Mouse (Mus musculus): Measurements from ENCODE around the gene Crlf3. TPM values are rescaled to one million over a fixed set of nuclear protein-coding genes. Genes with fewer than 3 reads are reported as not detected.
"Not testable (repeated sequence)": the region's sequence is repeated elsewhere in the genome, so short reads cannot be mapped to it uniquely, and the experiment has no call there.

Crlf3 gene
- total and polyA plus RNA-seq, 3 experiments: 67.6 to 257 (median 132) TPM

- TF ChIP-seq GATA2 (IDR thresholded peaks at IDR 0.05; ENCODE audit: borderline replicate concordance, low read depth, low read length) (no peak), CTCF (IDR thresholded peaks at IDR 0.05; ENCODE audit: low read depth, low read length) (no peak), POLR2AphosphoS5 (IDR thresholded peaks at IDR 0.05; ENCODE audit: insufficient replicate concordance, low read depth, low read length) (no peak), GATA1 (IDR thresholded peaks at IDR 0.05; ENCODE audit: borderline replicate concordance, low read length) (no peak), TAL1 (conservative IDR thresholded peaks at IDR 0.05; ENCODE audit: low read depth, low read length) (no peak)
- no peak for ATAC-seq (ENCODE audit: extremely low read depth, insufficient number of reproducible peaks, low FRiP score, poor library complexity, severe bottlenecking)
- H3K27me3 ChIP-seq (ENCODE audit: insufficient read depth, low read length): no peaks in the 10 kb centered on the region
- no peak for DNase-seq (ENCODE audit: low spot score)
- no peaks in the 10 kb centered on the region for H3K9me3 ChIP-seq (replicated peaks)
- H3K4me1 ChIP-seq (ENCODE audit: insufficient read depth, low read depth, low read length): peaks cover 66% of the 10 kb centered on the region
- H3K4me3 ChIP-seq (ENCODE audit: low read depth, low read length): no peak overlapping the region
- peaks cover 71% of the 10 kb centered on the region for H3K36me3 ChIP-seq (replicated peaks)
These were observed 9.8 kb downstream of the Crlf3 start for GRCm38 (mm10) chr11:80071039-80071438.

- Histone ChIP-seq H3K36me3 (replicated peaks) (peaks cover 73% of the 10 kb centered on the region), H3K27me3 (ENCODE audit: insufficient read depth, low read length) (no peaks in the 10 kb centered on the region), H3K4me3 (ENCODE audit: low read depth, low read length) (no peak overlapping the region), H3K4me1 (ENCODE audit: insufficient read depth, low read depth, low read length) (peaks cover 63% of the 10 kb centered on the region), H3K9me3 (replicated peaks) (no peaks in the 10 kb centered on the region)
- TF ChIP-seq POLR2AphosphoS5 (IDR thresholded peaks at IDR 0.05; ENCODE audit: insufficient replicate concordance, low read depth, low read length) (no peak), GATA1 (IDR thresholded peaks at IDR 0.05; ENCODE audit: borderline replicate concordance, low read length) (no peak), CTCF (IDR thresholded peaks at IDR 0.05; ENCODE audit: low read depth, low read length) (no peak), TAL1 (conservative IDR thresholded peaks at IDR 0.05; ENCODE audit: low read depth, low read length) (no peak), GATA2 (IDR thresholded peaks at IDR 0.05; ENCODE audit: borderline replicate concordance, low read depth, low read length) (no peak)
- ATAC-seq (ENCODE audit: extremely low read depth, insufficient number of reproducible peaks, low FRiP score, poor library complexity, severe bottlenecking): no peak
- no peak for DNase-seq (ENCODE audit: low spot score)
These were observed 11.0 kb downstream of the Crlf3 start for GRCm38 (mm10) chr11:80069815-80070214.

- ATAC-seq (ENCODE audit: extremely low read depth, insufficient number of reproducible peaks, low FRiP score, poor library complexity, severe bottlenecking): no peak; the same call in 1 of the 2 replicates
- TF ChIP-seq GATA2 (IDR thresholded peaks at IDR 0.05; ENCODE audit: borderline replicate concordance, low read depth, low read length) (no peak), POLR2AphosphoS5 (IDR thresholded peaks at IDR 0.05; ENCODE audit: insufficient replicate concordance, low read depth, low read length) (no peak), TAL1 (conservative IDR thresholded peaks at IDR 0.05; ENCODE audit: low read depth, low read length) (no peak)
- peaks cover 76% of the 10 kb centered on the region for H3K36me3 ChIP-seq (replicated peaks)
- H3K9me3 ChIP-seq (replicated peaks): no peaks in the 10 kb centered on the region
- no peak for DNase-seq (ENCODE audit: low spot score)
- no peak overlapping the region for H3K4me3 ChIP-seq (ENCODE audit: low read depth, low read length)
- H3K4me1 ChIP-seq (ENCODE audit: insufficient read depth, low read depth, low read length): peaks cover 49% of the 10 kb centered on the region
- no peaks in the 10 kb centered on the region for H3K27me3 ChIP-seq (ENCODE audit: insufficient read depth, low read length)
These were observed 13.2 kb downstream of the Crlf3 start for GRCm38 (mm10) chr11:80067558-80067957.

- Histone ChIP-seq H3K4me1 (ENCODE audit: insufficient read depth, low read depth, low read length) (peaks cover 41% of the 10 kb centered on the region), H3K36me3 (replicated peaks) (peaks cover 80% of the 10 kb centered on the region)
- not testable (repeated sequence) for ATAC-seq (ENCODE audit: extremely low read depth, insufficient number of reproducible peaks, low FRiP score, poor library complexity, severe bottlenecking); H3K4me3 ChIP-seq (ENCODE audit: low read depth, low read length); H3K9me3 ChIP-seq (replicated peaks); H3K27me3 ChIP-seq (ENCODE audit: insufficient read depth, low read length); DNase-seq (ENCODE audit: low spot score)
These were observed 14.4 kb downstream of the Crlf3 start for GRCm38 (mm10) chr11:80066373-80066772.

- Histone ChIP-seq H3K36me3 (replicated peaks) (peaks cover 88% of the 10 kb centered on the region), H3K4me1 (ENCODE audit: insufficient read depth, low read depth, low read length) (peaks cover 13% of the 10 kb centered on the region; the same call in 1 of the 2 replicates), H3K4me3 (ENCODE audit: low read depth, low read length) (no peak overlapping the region), H3K27me3 (ENCODE audit: insufficient read depth, low read length) (no peaks in the 10 kb centered on the region), H3K9me3 (replicated peaks) (no peaks in the 10 kb centered on the region)
- TF ChIP-seq CTCF (IDR thresholded peaks at IDR 0.05; ENCODE audit: low read depth, low read length): no peak
- no peak for TF ChIP-seq POLR2AphosphoS5 (IDR thresholded peaks at IDR 0.05; ENCODE audit: insufficient replicate concordance, low read depth, low read length)
- no peak for TF ChIP-seq GATA2 (IDR thresholded peaks at IDR 0.05; ENCODE audit: borderline replicate concordance, low read depth, low read length)
- DNase-seq (ENCODE audit: low spot score): no peak
- no peak for ATAC-seq (ENCODE audit: extremely low read depth, insufficient number of reproducible peaks, low FRiP score, poor library complexity, severe bottlenecking)
These were observed 18.6 kb downstream of the Crlf3 start for GRCm38 (mm10) chr11:80062159-80062558.

- Histone ChIP-seq H3K4me3 (ENCODE audit: low read depth, low read length) (no peak overlapping the region), H3K36me3 (replicated peaks) (peaks cover 98% of the 10 kb centered on the region), H3K9me3 (replicated peaks) (no peaks in the 10 kb centered on the region), H3K4me1 (ENCODE audit: insufficient read depth, low read depth, low read length) (peaks cover 17% of the 10 kb centered on the region), H3K27me3 (ENCODE audit: insufficient read depth, low read length) (no peaks in the 10 kb centered on the region)
- no peak for DNase-seq (ENCODE audit: low spot score)
- no peak for TF ChIP-seq GATA2 (IDR thresholded peaks at IDR 0.05; ENCODE audit: borderline replicate concordance, low read depth, low read length)
- no peak for TF ChIP-seq TAL1 (conservative IDR thresholded peaks at IDR 0.05; ENCODE audit: low read depth, low read length)
- no peak for TF ChIP-seq GATA1 (IDR thresholded peaks at IDR 0.05; ENCODE audit: borderline replicate concordance, low read length)
- TF ChIP-seq POLR2AphosphoS5 (IDR thresholded peaks at IDR 0.05; ENCODE audit: insufficient replicate concordance, low read depth, low read length): no peak
- no peak for TF ChIP-seq CTCF (IDR thresholded peaks at IDR 0.05; ENCODE audit: low read depth, low read length)
- ATAC-seq (ENCODE audit: extremely low read depth, insufficient number of reproducible peaks, low FRiP score, poor library complexity, severe bottlenecking): no peak
These were observed 24.6 kb downstream of the Crlf3 start for GRCm38 (mm10) chr11:80056141-80056540.

GRCm38 (mm10) chr11:80054659-80055058 is 26.1 kb downstream of the Crlf3 start:
- TF ChIP-seq TAL1 (conservative IDR thresholded peaks at IDR 0.05; ENCODE audit: low read depth, low read length) (no peak), CTCF (IDR thresholded peaks at IDR 0.05; ENCODE audit: low read depth, low read length) (no peak), GATA2 (IDR thresholded peaks at IDR 0.05; ENCODE audit: borderline replicate concordance, low read depth, low read length) (no peak)
- ATAC-seq (ENCODE audit: extremely low read depth, insufficient number of reproducible peaks, low FRiP score, poor library complexity, severe bottlenecking) (no peak), DNase-seq (ENCODE audit: low spot score) (no peak)
- Histone ChIP-seq H3K9me3 (replicated peaks) (no peaks in the 10 kb centered on the region), H3K4me3 (ENCODE audit: low read depth, low read length) (no peak overlapping the region), H3K4me1 (ENCODE audit: insufficient read depth, low read depth, low read length) (peaks cover 19% of the 10 kb centered on the region), H3K27me3 (ENCODE audit: insufficient read depth, low read length) (no peaks in the 10 kb centered on the region), H3K36me3 (replicated peaks) (peaks cover 96% of the 10 kb centered on the region)

Data from G1E (cell line).